Mouse (Mus musculus) brain, embryonic 14.5 days (tissue): Measurements from ENCODE around the gene Srpr.

Source experiments
- CTCF ChIP-seq: fragments of 200-500 bp; IDR thresholded peaks from 2 replicates; pipeline ENCODE4 v1.5.1; 2012; ENCODE audit warnings: inconsistent platforms, mild to moderate bottlenecking, moderate library complexity, borderline replicate concordance; ENCODE audit not compliant: insufficient read depth, insufficient read length; ENCODE audit errors: extremely low read depth
- POLR2A ChIP-seq: fragments of 200-500 bp; IDR thresholded peaks from 2 replicates; pipeline ENCODE4 v1.6.1; 2012; ENCODE audit warnings: mild to moderate bottlenecking, inconsistent platforms, borderline replicate concordance; ENCODE audit not compliant: poor library complexity, insufficient read depth, insufficient read length, severe bottlenecking; ENCODE audit errors: extremely low read depth

- no peak for TF ChIP-seq POLR2A
- TF ChIP-seq CTCF: no peak
Measured at GRCm38 (mm10) chr9:35267976-35268715, 68.2 kb downstream of the Srpr start.
